Mouse (Mus musculus) E14TG2a.4 (cell line): ENCODE results near the gene Atp2b2.

ENCODE experiments used
- H3K27me3 ChIP-seq: 2 replicates; pipeline ENCODE4 v1.6.1; 2014; ENCODE audit warnings: low read length, control low read depth; ENCODE audit not compliant: insufficient read depth
- H3K36me3 ChIP-seq: 2 replicates; pipeline ENCODE4 v1.6.1; 2014; ENCODE audit warnings: low read length, control low read depth; ENCODE audit not compliant: insufficient read depth
- H3K4me1 ChIP-seq: replicated peaks from 2 replicates; pipeline ENCODE4 v1.6.1; 2014; ENCODE audit warnings: low read depth, low read length, control low read depth
- H3K4me3 ChIP-seq: replicated peaks from 2 replicates; pipeline ENCODE4 v1.5.1; 2014; ENCODE audit warnings: mild to moderate bottlenecking, low read length
- H3K9me3 ChIP-seq: 2 replicates; pipeline ENCODE4 v1.6.1; 2014; ENCODE audit warnings: low read length, control low read depth
- CTCF ChIP-seq: conservative IDR thresholded peaks from 2 replicates; pipeline ENCODE4 v1.5.1; 2014; ENCODE audit warnings: low read length
- NANOG ChIP-seq: IDR thresholded peaks from 2 replicates; pipeline ENCODE4 v1.6.1; 2014; ENCODE audit warnings: borderline replicate concordance, low read length, mixed read lengths
- POU5F1 ChIP-seq: IDR thresholded peaks from 2 replicates; pipeline ENCODE4 v1.6.1; 2014; ENCODE audit warnings: low read length, borderline replicate concordance

Gene Atp2b2

GRCm38 (mm10) chr6:113942355-113942754 lies 100.1 kb downstream of the Atp2b2 start:
- peaks cover 2% of the 10 kb centered on the region; the same call in 1 of the 2 replicates for H3K27me3 ChIP-seq
- H3K4me1 ChIP-seq: no peaks in the 10 kb centered on the region
- H3K4me3 ChIP-seq: no peak overlapping the region
- TF ChIP-seq NANOG (no peak), CTCF (no peak), POU5F1 (no peak)
- no peaks in the 10 kb centered on the region for H3K9me3 ChIP-seq
- no peaks in the 10 kb centered on the region for H3K36me3 ChIP-seq

GRCm38 (mm10) chr6:113941324-113941723 lies 101.1 kb downstream of the Atp2b2 start:
- Histone ChIP-seq H3K4me3 (no peak overlapping the region), H3K9me3 (no peaks in the 10 kb centered on the region), H3K36me3 (no peaks in the 10 kb centered on the region), H3K4me1 (0 out of 2 replicates have a peak, but pooled peaks cover 7% of the 10 kb centered on the region), H3K27me3 (peaks cover 2% of the 10 kb centered on the region; the same call in 1 of the 2 replicates)
- TF ChIP-seq NANOG (no peak), POU5F1 (no peak), CTCF (no peak)

- Histone ChIP-seq H3K36me3 (no peaks in the 10 kb centered on the region), H3K4me1 (0 out of 2 replicates have a peak, but pooled peaks cover 7% of the 10 kb centered on the region), H3K27me3 (peaks cover 2% of the 10 kb centered on the region; the same call in 1 of the 2 replicates), H3K9me3 (no peaks in the 10 kb centered on the region), H3K4me3 (no peak overlapping the region)
- TF ChIP-seq CTCF (no peak), NANOG (no peak), POU5F1 (no peak)
Observed at GRCm38 (mm10) chr6:113939442-113939841, 103.0 kb downstream of the Atp2b2 start.

DNA sequence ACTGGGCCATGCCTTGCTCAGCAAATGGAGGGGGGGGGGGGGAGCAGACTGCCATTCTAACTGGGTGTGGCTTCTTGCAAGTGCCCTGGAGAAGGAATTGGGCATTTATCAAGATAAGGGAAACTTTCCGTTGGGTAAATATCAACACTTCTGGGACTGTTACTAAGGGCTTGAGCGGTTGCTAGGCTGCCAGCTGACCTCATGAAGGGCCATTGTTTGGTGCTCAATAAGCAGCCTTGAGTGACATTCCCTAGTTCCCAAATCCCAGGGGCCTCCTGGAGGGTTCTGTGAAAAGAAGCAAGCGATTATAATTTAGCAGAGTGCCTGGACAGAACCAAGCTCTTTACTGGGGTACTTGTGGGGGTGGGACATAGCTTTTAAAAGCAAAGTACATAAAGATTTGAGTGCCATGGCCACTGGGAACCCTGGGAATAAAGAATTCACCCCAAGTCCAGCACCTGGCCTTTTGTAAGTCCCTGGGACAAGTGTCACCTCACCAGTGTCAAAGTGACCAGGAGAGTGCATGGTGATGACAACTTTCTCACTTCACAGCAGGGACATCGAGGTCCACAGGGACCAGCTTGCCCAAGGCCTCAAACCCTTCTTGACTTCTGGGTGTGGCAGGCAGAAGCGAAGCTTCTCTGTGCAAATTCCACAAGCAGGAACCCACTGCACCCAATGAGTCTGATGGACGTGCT lies 105.5 kb downstream of the Atp2b2 start:
- H3K9me3 ChIP-seq: no peaks in the 10 kb centered on the region
- TF ChIP-seq POU5F1: no peak
- no peak for TF ChIP-seq CTCF
- no peak for TF ChIP-seq NANOG
- no peaks in the 10 kb centered on the region for H3K36me3 ChIP-seq
- no peak overlapping the region for H3K4me3 ChIP-seq
- H3K4me1 ChIP-seq: 0 out of 2 replicates have a peak, but pooled peaks cover 7% of the 10 kb centered on the region
- 0 out of 2 replicates have a peak, but pooled peaks cover 2% of the 10 kb centered on the region for H3K27me3 ChIP-seq

- no peak for TF ChIP-seq NANOG
- TF ChIP-seq CTCF: no peak
Observed at GRCm38 (mm10) chr6:113936111-113936510, 106.3 kb downstream of the Atp2b2 start.

DNA sequence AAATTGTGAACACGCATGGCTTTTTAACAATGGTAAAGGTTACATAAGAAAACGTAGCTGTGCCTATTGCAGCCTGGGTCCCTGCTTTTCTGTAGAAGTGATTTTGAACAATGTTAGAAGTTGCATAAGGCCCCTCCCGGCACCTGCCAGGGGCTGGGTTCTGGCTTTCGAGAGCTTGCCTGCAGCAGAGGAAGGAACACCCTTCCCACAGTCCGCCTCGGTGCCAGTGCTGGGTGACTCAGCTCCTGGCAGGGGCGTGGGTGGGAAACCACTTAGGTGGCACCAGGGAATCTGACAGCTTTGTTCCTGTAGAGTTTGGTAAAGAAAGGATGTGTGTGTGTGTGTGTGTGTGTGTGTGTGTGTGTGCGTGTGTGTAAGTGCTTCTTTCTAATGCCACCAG lies 107.7 kb downstream of the Atp2b2 start:
- H3K4me1 ChIP-seq: 0 out of 2 replicates have a peak, but pooled peaks cover 7% of the 10 kb centered on the region

More at GRCm38 (mm10) chr6:113936111-113936510, 106.3 kb downstream of the Atp2b2 start:
- no peak overlapping the region for H3K4me3 ChIP-seq
- 0 out of 2 replicates have a peak, but pooled peaks cover 2% of the 10 kb centered on the region for H3K27me3 ChIP-seq
- no peaks in the 10 kb centered on the region for H3K36me3 ChIP-seq
- H3K4me1 ChIP-seq: 0 out of 2 replicates have a peak, but pooled peaks cover 7% of the 10 kb centered on the region
- no peaks in the 10 kb centered on the region for H3K9me3 ChIP-seq

GRCm38 (mm10) chr6:113933261-113934151 lies 108.9 kb downstream of the Atp2b2 start:
- Histone ChIP-seq H3K4me1 (0 out of 2 replicates have a peak, but pooled peaks cover 7% of the 10 kb centered on the region), H3K36me3 (no peaks in the 10 kb centered on the region), H3K4me3 (no peak overlapping the region), H3K27me3 (no peaks in the 10 kb centered on the region), H3K9me3 (no peaks in the 10 kb centered on the region)
- TF ChIP-seq POU5F1 (no peak), NANOG (no peak), CTCF (no peak)

More for the DNA sequence above, 107.7 kb downstream of the Atp2b2 start:
- no peak overlapping the region for H3K4me3 ChIP-seq
- H3K36me3 ChIP-seq: no peaks in the 10 kb centered on the region
- H3K27me3 ChIP-seq: no peaks in the 10 kb centered on the region
- TF ChIP-seq POU5F1 (no peak), CTCF (no peak), NANOG (no peak)
- no peaks in the 10 kb centered on the region for H3K9me3 ChIP-seq

- Histone ChIP-seq H3K9me3 (no peaks in the 10 kb centered on the region), H3K27me3 (no peaks in the 10 kb centered on the region), H3K36me3 (no peaks in the 10 kb centered on the region), H3K4me3 (no peak overlapping the region), H3K4me1 (no peaks in the 10 kb centered on the region)
- TF ChIP-seq NANOG (no peak), POU5F1 (no peak), CTCF (no peak)
Observed at GRCm38 (mm10) chr6:113929191-113929875, 113.1 kb downstream of the Atp2b2 start.
